8 mouse cellular contexts compared by ENCODE assay signal in the genomic region with DNA sequence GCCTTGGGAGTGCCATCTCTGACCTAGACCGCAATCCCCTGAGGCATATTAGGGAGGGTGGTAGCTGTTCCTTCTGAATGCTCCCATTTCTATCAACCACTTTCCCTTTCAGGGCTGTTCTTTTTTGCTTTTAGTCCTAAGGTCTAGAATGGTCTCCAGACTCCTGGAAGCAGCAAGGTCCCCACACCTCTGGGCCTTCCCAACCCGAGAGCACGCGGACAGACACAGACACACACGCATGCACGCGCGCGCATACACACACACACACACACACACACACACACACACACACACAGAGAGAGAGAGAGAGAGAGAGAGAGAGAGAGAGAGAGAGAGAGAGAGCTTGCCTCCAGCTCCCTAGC. TPM values are rescaled to one million over a fixed set of nuclear protein-coding genes. Genes with fewer than 3 reads are reported as not detected.
DNase-seq lines count a peak whose midpoint lies in the region; ATAC-seq lines count a peak whose summit lies in the region.

No protein-coding gene starts in this region.

- 40% methylated on average over 5 of the region's 9 CpGs for WGBS in heart, embryonic 14.5 days
- 36% methylated on average over 8 of the region's 9 CpGs for WGBS in hindbrain, embryonic 12.5 days
- WGBS in midbrain, embryonic 10.5 days, result 39% methylated on average over 5 of the region's 9 CpGs

- DNase-seq in heart, adult 8-10 months (ENCODE audit: low spot score), result no peak
- peak; percentile 6 for DNase-seq in Muller cell, postnatal 12 days (ENCODE audit: inconsistent ontology term)
- no peak for DNase-seq in midbrain, embryonic 10.5 days (ENCODE audit: low spot score)
- DNase-seq in spleen, postnatal 36 days (ENCODE audit: low spot score in 2 of 2), result no peak
- DNase-seq in right cerebral cortex, postnatal 14 days, result no peak

- peaks cover 22% of the 10 kb centered on the region for H3K27me3 ChIP-seq in heart, embryonic 14.5 days (ENCODE audit: control insufficient read depth, insufficient read depth, low read length)
- peaks cover 46% of the 10 kb centered on the region for H3K27me3 ChIP-seq in hindbrain, embryonic 12.5 days
- peaks cover 84% of the 10 kb centered on the region for H3K27me3 ChIP-seq in midbrain, embryonic 10.5 days (ENCODE audit: low read depth, poor library complexity, severe bottlenecking)

- no peaks in the 10 kb centered on the region for H3K9me3 ChIP-seq in heart, embryonic 14.5 days (ENCODE audit: control insufficient read depth, low read length)
- H3K9me3 ChIP-seq in hindbrain, embryonic 12.5 days (replicated peaks), result no peaks in the 10 kb centered on the region
- no peaks in the 10 kb centered on the region for H3K9me3 ChIP-seq in midbrain, embryonic 10.5 days (replicated peaks)

- no peak for ATAC-seq in heart, embryonic 14.5 days (ENCODE audit: insufficient number of reproducible peaks, insufficient read depth, low FRiP score, low read depth)
- peak; percentile 29 for ATAC-seq in hindbrain, embryonic 12.5 days (ENCODE audit: low FRiP score)
- ATAC-seq in megakaryocyte progenitor cell, adult 5-6 weeks (replicated peaks; ENCODE audit: poor library complexity), result no peak

- peak overlapping the region; percentile 54 to 57 for H3K4me3 ChIP-seq in heart, embryonic 14.5 days (ENCODE audit: control insufficient read depth in 1 of 2, insufficient read depth in 1 of 2, low read depth in 1 of 2, low read length in 2 of 2)
- H3K4me3 ChIP-seq in hindbrain, embryonic 12.5 days, result peak overlapping the region; percentile 63
- H3K4me3 ChIP-seq in midbrain, embryonic 10.5 days, result peak overlapping the region; percentile 67

- H3K27ac ChIP-seq in heart, embryonic 14.5 days (replicated peaks in 1 of 2; ENCODE audit: control insufficient read depth in 1 of 2, insufficient read depth in 1 of 2, low read depth in 2 of 2, low read length in 2 of 2), result no peak overlapping the region
- H3K27ac ChIP-seq in hindbrain, embryonic 12.5 days, result no peak overlapping the region
- no peak overlapping the region for H3K27ac ChIP-seq in midbrain, embryonic 10.5 days (replicated peaks)

- no peaks in the 10 kb centered on the region for H3K4me1 ChIP-seq in heart, embryonic 14.5 days (ENCODE audit: control insufficient read depth in 2 of 2, insufficient read depth in 2 of 2, low read length in 2 of 2)
- H3K4me1 ChIP-seq in hindbrain, embryonic 12.5 days, result no peaks in the 10 kb centered on the region
- peaks cover 7% of the 10 kb centered on the region; the same call in 1 of the 2 replicates for H3K4me1 ChIP-seq in midbrain, embryonic 10.5 days

- no peak overlapping the region for H3K9ac ChIP-seq in heart, embryonic 14.5 days (ENCODE audit: low read length)
- H3K9ac ChIP-seq in hindbrain, embryonic 12.5 days, result peak overlapping the region; percentile 80; the same call in 1 of the 2 replicates

- no peaks in the 10 kb centered on the region for H3K36me3 ChIP-seq in heart, embryonic 14.5 days (ENCODE audit: control insufficient read depth, insufficient read depth, low read length)
- H3K36me3 ChIP-seq in hindbrain, embryonic 12.5 days, result no peaks in the 10 kb centered on the region
- H3K36me3 ChIP-seq in midbrain, embryonic 10.5 days, result no peaks in the 10 kb centered on the region

- H3K4me2 ChIP-seq in heart, embryonic 14.5 days (ENCODE audit: low read length), result peak overlapping the region; percentile 87
- peak overlapping the region; percentile 75 for H3K4me2 ChIP-seq in hindbrain, embryonic 12.5 days (replicated peaks)

RNA-seq across cellular contexts. Expression of gene Rai2, which starts 0.4 kb away (rescaled TPM):
- 3.5 and 4.0 TPM in 2 replicates for polyA plus RNA-seq in heart, embryonic 14.5 days (2014; fragmentation: Nextera tagmentation; extraction: Ambion mirVana)
- 10 to 100 TPM; 46.2 to 51.9 (median 49.6) TPM for total RNA-seq in heart, adult 8-10 months (2022)
- 10.1 and 12.5 TPM in 2 replicates for polyA plus RNA-seq in hindbrain, embryonic 12.5 days (2016; fragmentation: Nextera tagmentation; extraction: Ambion mirVana)
- polyA plus RNA-seq in midbrain, embryonic 10.5 days (2016; fragmentation: Nextera tagmentation; extraction: Ambion mirVana), result 1.9 and 3.3 TPM in 2 replicates
- total RNA-seq in megakaryocyte progenitor cell, adult 5-6 weeks (2015), result 0.10 TPM in 1 of 2 replicates, not detected in the other
- total RNA-seq in megakaryocyte progenitor cell, adult 5-6 weeks (2017), result not detected in 2 replicates
